Mouse (Mus musculus) gastrocnemius, postnatal 36 days (tissue): ENCODE measurements around the gene Atp5g1. TPM values are rescaled to one million over a fixed set of nuclear protein-coding genes. Genes with fewer than 3 reads are reported as not detected.
"Not testable (repeated sequence)": the region's sequence is repeated elsewhere in the genome, so short reads cannot be mapped to it uniquely, and the experiment has no call there.

Experiments used
- DNase-seq, 2 experiments: peaks; one replicate each; pipeline ENCODE4 v3.0.0; 2022
- intact Hi-C: fragments of 180-260 bp; cut with DNase I; formaldehyde crosslinking; loops from one replicate; pipeline ENCODE4 v1.15.1; 2025
- long read RNA-seq, 2 experiments: library from polyadenylated mRNA; stranded (forward); transcript quantifications; one replicate each; pipeline ENCODE4 v2.0.0; 2021
- total RNA-seq, 2 experiments: library from RNA; stranded (reverse); gene quantifications; 2 replicates each; pipeline ENCODE4 v1.2.3; 2021

The Atp5g1 gene
- 1,000 to 10,000 TPM; 1,399 to 1,465 TPM for total RNA-seq
- long read RNA-seq, experiment 1, full-length matches to known transcripts: 3,355 of 3,527 reads
- long read RNA-seq, experiment 1, partial matches to known transcripts: 142 of 3,527 reads
- long read RNA-seq, experiment 1, other reads (novel, unspliced or antisense): 30 of 3,527 reads
- long read RNA-seq, experiment 2, full-length matches to known transcripts: 3,844 of 4,040 reads
- long read RNA-seq, experiment 2, partial matches to known transcripts: 30 of 4,040 reads
- long read RNA-seq, experiment 2, other reads (novel, unspliced or antisense): 166 of 4,040 reads

GRCm38 (mm10) chr11:96075509-96076220, at the start of gene Atp5g1:
Gene Atp5g1 (minus strand): TSS chr11:96075670.
- peak; percentile 94 to 96 for DNase-seq
- intact Hi-C loops: loop anchor here (5.0 kb wide), 1 partner anchor 38 kb away; no protein-coding TSS in a partner anchor

GRCm38 (mm10) chr11:96124052-96124914, 48.8 kb upstream of the Atp5g1 start:
- DNase-seq: no peak
- intact Hi-C loops: loop anchor here (10.0 kb wide), 1 partner anchor 249 kb away; no protein-coding TSS in a partner anchor

- DNase-seq: not testable (repeated sequence)
- intact Hi-C loops: loop anchor here (10.0 kb wide), 1 partner anchor 248 kb away; no protein-coding TSS in a partner anchor
Observed at GRCm38 (mm10) chr11:96122806-96123205, 47.3 kb upstream of the Atp5g1 start.

- intact Hi-C loops: no loop called here
- no peak for DNase-seq
Observed at GRCm38 (mm10) chr11:96119401-96119800, 43.9 kb upstream of the Atp5g1 start.

GRCm38 (mm10) chr11:96116925-96117324, 41.5 kb upstream of the Atp5g1 start:
- DNase-seq, intact Hi-C loops: not testable (repeated sequence)

- intact Hi-C loops: no loop called here
- DNase-seq: no peak
Observed at GRCm38 (mm10) chr11:96116116-96116515, 40.6 kb upstream of the Atp5g1 start.

GRCm38 (mm10) chr11:96115416-96115815, 39.9 kb upstream of the Atp5g1 start:
- DNase-seq: no peak
- intact Hi-C loops: no loop called here

- intact Hi-C loops: no loop called here
- DNase-seq: no peak
Observed at GRCm38 (mm10) chr11:96114077-96114476, 38.6 kb upstream of the Atp5g1 start.

GRCm38 (mm10) chr11:96111751-96112150, 36.3 kb upstream of the Atp5g1 start, which contains the start of gene Calcoco2:
Gene Calcoco2 (minus strand): TSS chr11:96111964.
- intact Hi-C loops: no loop called here
- no peak for DNase-seq

GRCm38 (mm10) chr11:96110950-96111349, 35.5 kb upstream of the Atp5g1 start:
- intact Hi-C loops, DNase-seq: not testable (repeated sequence)

- intact Hi-C loops: no loop called here
- DNase-seq: no peak
Observed at GRCm38 (mm10) chr11:96108376-96108775, 32.9 kb upstream of the Atp5g1 start.

GRCm38 (mm10) chr11:96093361-96093760, 17.9 kb upstream of the Atp5g1 start:
- intact Hi-C loops: loop anchor here (5.0 to 10.0 kb wide), 3 partner anchors 34 to 219 kb away; no protein-coding TSS in a partner anchor
- peak in 1 of 2 experiments; percentile 26 for DNase-seq

GRCm38 (mm10) chr11:96092674-96093291, 17.3 kb upstream of the Atp5g1 start:
- no peak for DNase-seq
- intact Hi-C loops: loop anchor here (5.0 to 10.0 kb wide), 3 partner anchors 35 to 218 kb away; no protein-coding TSS in a partner anchor

- no peak for DNase-seq
- intact Hi-C loops: loop anchor here (5.0 to 10.0 kb wide), 3 partner anchors 36 to 216 kb away; no protein-coding TSS in a partner anchor
Observed at GRCm38 (mm10) chr11:96091073-96091472, 15.6 kb upstream of the Atp5g1 start.

- intact Hi-C loops: no loop called here
Observed at GRCm38 (mm10) chr11:96087981-96088380, 12.5 kb upstream of the Atp5g1 start.

GRCm38 (mm10) chr11:96082682-96083081, 7.2 kb upstream of the Atp5g1 start:
- DNase-seq: no peak
- intact Hi-C loops: no loop called here

More at GRCm38 (mm10) chr11:96087981-96088380, 12.5 kb upstream of the Atp5g1 start:
- no peak for DNase-seq

GRCm38 (mm10) chr11:96080736-96081135, 5.3 kb upstream of the Atp5g1 start:
- no peak for DNase-seq
- intact Hi-C loops: no loop called here

GRCm38 (mm10) chr11:96076221-96077105, 993 bp upstream of the Atp5g1 start:
- no peak for DNase-seq
- intact Hi-C loops: loop anchor here (5.0 kb wide), 1 partner anchor 39 kb away; no protein-coding TSS in a partner anchor

- DNase-seq: no peak
- intact Hi-C loops: loop anchor here (5.0 kb wide), 1 partner anchor 38 kb away; no protein-coding TSS in a partner anchor
Observed at GRCm38 (mm10) chr11:96075177-96075508, 327 bp downstream of the Atp5g1 start.
